Comparison of ENCODE assay signal across 9 mouse cellular contexts in genomic region chr3:123138274-123139003, GRCm38 (mm10).
DNase-seq lines count a peak whose midpoint lies in the region; ATAC-seq lines count a peak whose summit lies in the region.
"Had no signal": no experiment of that assay in that cellular context is flagged by ENCODE, and none has a peak within 500 bp of the region (broad histone marks: within the 10 kb centered on the region; RNA-seq: fewer than 3 reads in every experiment).

No protein-coding gene starts in this region.

- 0 out of 2 replicates have a peak overlapping the region, but pooled peaks have one; percentile 10 for H3K27ac ChIP-seq in hindbrain, embryonic 15.5 days (replicated peaks)
- no peak overlapping the region for H3K27ac ChIP-seq in hindbrain, embryonic 13.5 days
- H3K27ac ChIP-seq: midbrain, embryonic 12.5 days had no signal

- H3K9ac ChIP-seq in hindbrain, embryonic 15.5 days: no peak overlapping the region
- H3K9ac ChIP-seq in hindbrain, embryonic 13.5 days: no peak overlapping the region
- H3K9ac ChIP-seq: midbrain, embryonic 12.5 days had no signal

- 75% methylated on average over 6 of the region's 6 CpGs for WGBS in hindbrain, embryonic 15.5 days
- 76% methylated on average over 6 of the region's 6 CpGs for WGBS in hindbrain, embryonic 13.5 days

- no peak overlapping the region for H3K4me2 ChIP-seq in hindbrain, embryonic 15.5 days
- no peak overlapping the region for H3K4me2 ChIP-seq in hindbrain, embryonic 13.5 days
- H3K4me2 ChIP-seq: midbrain, embryonic 12.5 days had no signal

- peak; percentile 94 for DNase-seq in NIH3T3 (ENCODE audit: low read depth)
- peak; percentile 67 to 80 for DNase-seq in gastrocnemius, postnatal 36 days
- DNase-seq in kidney, postnatal 14 days: peak; percentile 92
- DNase-seq in testis, postnatal 10 days (ENCODE audit: low spot score): peak; percentile 73
- no peak for DNase-seq in layer of hippocampus, adult 18-20 months (ENCODE audit: low spot score in 2 of 2)
- DNase-seq in layer of hippocampus, adult 9-10 months (ENCODE audit: low spot score): no peak

- no peak for ATAC-seq in hindbrain, embryonic 15.5 days (ENCODE audit: low FRiP score, low read depth)
- no peak for ATAC-seq in hindbrain, embryonic 13.5 days (ENCODE audit: low FRiP score)

- H3K36me3 ChIP-seq in hindbrain, embryonic 15.5 days: no peaks in the 10 kb centered on the region
- no peaks in the 10 kb centered on the region for H3K36me3 ChIP-seq in hindbrain, embryonic 13.5 days
- H3K36me3 ChIP-seq: midbrain, embryonic 12.5 days had no signal

- H3K9me3 ChIP-seq in hindbrain, embryonic 15.5 days: no peaks in the 10 kb centered on the region
- H3K9me3 ChIP-seq in hindbrain, embryonic 13.5 days: no peaks in the 10 kb centered on the region
- H3K9me3 ChIP-seq: midbrain, embryonic 12.5 days had no signal

- H3K4me1 ChIP-seq in hindbrain, embryonic 15.5 days (replicated peaks): no peaks in the 10 kb centered on the region
- no peaks in the 10 kb centered on the region for H3K4me1 ChIP-seq in hindbrain, embryonic 13.5 days (replicated peaks)
- H3K4me1 ChIP-seq: midbrain, embryonic 12.5 days had no signal

- H3K27me3 ChIP-seq in hindbrain, embryonic 15.5 days: no peaks in the 10 kb centered on the region
- H3K27me3 ChIP-seq in hindbrain, embryonic 13.5 days: no peaks in the 10 kb centered on the region
- H3K27me3 ChIP-seq: midbrain, embryonic 12.5 days had no signal

- intact Hi-C loops in gastrocnemius, postnatal 36 days (cut with DNase I): no loop called here

- no peak overlapping the region for H3K4me3 ChIP-seq in hindbrain, embryonic 15.5 days
- H3K4me3 ChIP-seq in hindbrain, embryonic 13.5 days: no peak overlapping the region
- H3K4me3 ChIP-seq: midbrain, embryonic 12.5 days had no signal

Comparison
In these comparisons a context has a peak if more than half of its experiments do, and no peak if none do; other contexts are left out.
1. DNase-seq: peak in NIH3T3 (single experiment), gastrocnemius, postnatal 36 days (2 of 2), kidney, postnatal 14 days (single experiment) and testis, postnatal 10 days (single experiment); none in layer of hippocampus, adult 18-20 months (0 of 2) and layer of hippocampus, adult 9-10 months (single experiment).